Mouse (Mus musculus) heart, postnatal 0 days (tissue): Measurements from ENCODE around the gene Smg1.

ENCODE experiments used
- CTCF ChIP-seq: IDR thresholded peaks from 2 replicates; pipeline ENCODE4 v1.5.1; 2016; ENCODE audit warnings: antibody characterized with exemption, control low read depth, low read depth
- EP300 ChIP-seq: IDR thresholded peaks from 2 replicates; pipeline ENCODE4 v1.6.1; 2016; ENCODE audit warnings: antibody characterized with exemption, low read depth

DNA sequence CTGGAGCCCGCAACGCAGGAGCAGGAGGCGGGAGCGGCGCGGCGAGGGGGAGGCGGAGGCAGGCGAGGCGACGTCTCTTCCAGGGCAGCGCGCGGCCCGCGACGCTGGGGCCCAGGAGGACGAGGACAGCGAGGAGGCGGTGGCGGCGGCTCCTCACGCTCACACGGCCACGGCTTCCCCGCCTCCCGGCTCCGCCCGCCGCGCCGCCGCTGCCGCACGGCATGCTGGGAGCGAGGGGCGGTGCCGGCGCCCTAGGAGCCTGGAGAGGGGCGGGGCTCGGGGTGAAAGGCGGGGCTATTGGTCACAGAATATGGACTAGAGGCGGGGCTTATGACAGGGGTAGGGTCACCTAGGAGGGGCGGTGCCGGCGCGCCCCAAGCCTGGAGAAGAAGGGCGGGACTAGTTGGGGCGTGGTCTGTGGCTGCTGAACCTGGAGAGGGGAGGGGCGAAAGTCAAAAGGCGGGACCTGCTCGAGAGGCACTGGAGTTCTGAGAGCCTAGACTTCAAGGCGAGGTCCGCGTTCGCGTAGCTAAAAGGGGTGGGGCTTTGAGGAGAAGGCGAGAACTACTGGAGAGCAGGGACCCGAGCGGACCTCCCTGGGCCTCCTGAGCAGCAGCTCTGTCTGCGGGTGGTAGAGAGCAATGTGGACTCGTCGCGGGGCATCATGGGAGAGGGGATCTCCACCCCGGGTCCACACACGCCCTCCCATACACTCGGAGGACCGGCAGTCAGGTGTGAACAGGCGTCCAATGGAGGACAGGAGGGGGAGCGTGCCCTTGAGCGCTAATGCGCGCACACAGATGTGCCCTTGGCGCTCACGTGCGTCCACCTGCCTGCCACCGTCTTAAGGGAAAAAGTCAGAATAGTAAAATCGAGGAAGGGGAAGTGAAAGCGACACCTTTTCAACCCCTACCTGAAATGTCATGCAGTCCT lies at the start of gene Smg1:
- no peak for TF ChIP-seq CTCF
- TF ChIP-seq EP300, result no peak
